Mouse (Mus musculus) Muller cell, postnatal 12 days (primary cell): Measurements from ENCODE around the gene Gcnt7.

Source experiments
- DNase-seq: peaks from one replicate; pipeline ENCODE4 v3.0.0-alpha.2; 2015; ENCODE audit errors: inconsistent ontology term

Gene Gcnt7

DNA sequence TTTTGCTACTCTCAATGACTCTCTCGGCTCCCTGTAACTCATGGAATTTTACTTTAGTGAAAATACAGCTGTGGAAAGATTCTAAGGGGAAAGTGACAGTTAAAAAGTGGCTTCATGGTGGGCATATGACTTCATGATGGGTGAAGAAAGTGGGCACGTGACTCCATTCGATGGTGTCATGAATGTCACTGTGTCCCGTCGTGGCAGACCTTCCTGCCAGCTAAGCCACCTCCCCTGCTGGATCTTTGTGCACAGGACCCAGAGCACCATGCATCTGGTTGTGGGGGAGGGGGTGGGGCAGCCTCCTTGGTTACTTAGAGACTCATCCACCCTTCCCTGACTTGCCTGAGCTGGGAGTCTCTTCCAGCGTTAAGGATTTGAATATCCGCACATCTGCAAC lies 54.2 kb downstream of the Gcnt7 start:
- DNase-seq: no peak

DNA sequence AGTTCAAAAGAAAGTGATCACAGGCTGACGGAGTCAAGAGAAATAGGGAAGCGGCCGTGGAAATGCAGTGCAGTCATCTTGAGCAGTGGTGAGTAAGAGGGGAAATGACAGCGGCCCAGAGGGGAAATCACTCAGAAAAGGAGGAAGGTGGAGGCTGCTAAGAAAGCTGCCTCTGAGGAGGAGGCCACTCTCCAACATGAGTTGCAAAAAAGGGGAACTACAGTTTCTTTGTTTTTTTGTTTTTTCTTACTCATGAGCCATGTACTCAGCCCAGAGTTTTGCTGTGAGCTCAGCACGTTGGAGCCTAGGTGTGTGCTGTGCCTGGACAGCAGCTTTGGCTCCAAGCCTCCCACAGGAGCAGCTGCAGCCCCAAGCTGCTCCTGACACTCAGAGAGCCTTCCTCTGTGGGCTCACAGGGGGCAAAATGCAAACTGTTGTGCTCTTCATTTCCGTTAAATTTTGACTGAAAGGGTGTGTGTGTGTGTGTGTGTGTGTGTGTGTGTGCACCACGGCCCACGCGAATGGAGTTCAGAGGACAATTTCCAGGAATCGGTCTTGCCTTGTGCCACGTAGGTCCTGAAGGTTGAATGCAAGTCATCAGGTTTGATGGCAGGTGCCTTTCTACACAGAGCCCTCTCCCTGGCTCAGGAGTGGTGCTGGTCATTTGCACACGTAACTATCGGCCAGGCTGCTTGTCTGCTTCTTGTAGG lies 57.1 kb downstream of the Gcnt7 start:
- DNase-seq: no peak
